Mouse (Mus musculus) right cerebral cortex, adult 18-20 months (tissue): Measurements from ENCODE around the gene Mthfs.

Experiments
- DNase-seq: peaks from one replicate; pipeline ENCODE4 v3.0.0; 2022; ENCODE audit warnings: mixed read lengths

The Mthfs gene

GRCm38 (mm10) chr9:89253400-89253799 is 42.9 kb downstream of the Mthfs start:
- DNase-seq, result no peak

GRCm38 (mm10) chr9:89256556-89257335 is 46.3 kb downstream of the Mthfs start:
- no peak for DNase-seq

GRCm38 (mm10) chr9:89263968-89264367 is 53.5 kb downstream of the Mthfs start:
- no peak for DNase-seq

- no peak for DNase-seq
Observed at GRCm38 (mm10) chr9:89264571-89264970, 54.1 kb downstream of the Mthfs start.

GRCm38 (mm10) chr9:89267093-89267492 is 56.6 kb downstream of the Mthfs start:
- DNase-seq, result no peak

GRCm38 (mm10) chr9:89267572-89267971 is 57.1 kb downstream of the Mthfs start:
- no peak for DNase-seq

GRCm38 (mm10) chr9:89270376-89270775 is 59.9 kb downstream of the Mthfs start:
- DNase-seq, result no peak

GRCm38 (mm10) chr9:89273766-89274165 is 63.3 kb downstream of the Mthfs start:
- no peak for DNase-seq

GRCm38 (mm10) chr9:89278207-89278606 is 67.7 kb downstream of the Mthfs start:
- DNase-seq, result no peak

- no peak for DNase-seq
Observed at GRCm38 (mm10) chr9:89282374-89283068, 72.0 kb downstream of the Mthfs start.

GRCm38 (mm10) chr9:89288037-89288436 is 77.6 kb downstream of the Mthfs start:
- DNase-seq, result no peak

GRCm38 (mm10) chr9:89293364-89293763 is 82.9 kb downstream of the Mthfs start:
- DNase-seq, result no peak

GRCm38 (mm10) chr9:89294121-89294520 is 83.6 kb downstream of the Mthfs start:
- no peak for DNase-seq

GRCm38 (mm10) chr9:89305637-89306036 is 95.2 kb downstream of the Mthfs start:
- no peak for DNase-seq

GRCm38 (mm10) chr9:89308357-89309194 is 98.1 kb downstream of the Mthfs start:
- DNase-seq, result no peak

- DNase-seq, result no peak
Observed at GRCm38 (mm10) chr9:89309195-89309535, 98.7 kb downstream of the Mthfs start.

GRCm38 (mm10) chr9:89311649-89312048 is 101.2 kb downstream of the Mthfs start:
- no peak for DNase-seq

- DNase-seq, result no peak
Observed at GRCm38 (mm10) chr9:89373731-89374130, 163.3 kb downstream of the Mthfs start.

GRCm38 (mm10) chr9:89374650-89375049 is 164.2 kb downstream of the Mthfs start:
- DNase-seq, result no peak

- no peak for DNase-seq
Observed at GRCm38 (mm10) chr9:89403031-89403430, 192.6 kb downstream of the Mthfs start.
